Mouse (Mus musculus) lung, postnatal 10 days (tissue): Measurements from ENCODE around the gene Vpreb1.

Experiments
- DNase-seq: peaks from one replicate; pipeline ENCODE4 v3.0.0; 2021

The Vpreb1 gene

DNA sequence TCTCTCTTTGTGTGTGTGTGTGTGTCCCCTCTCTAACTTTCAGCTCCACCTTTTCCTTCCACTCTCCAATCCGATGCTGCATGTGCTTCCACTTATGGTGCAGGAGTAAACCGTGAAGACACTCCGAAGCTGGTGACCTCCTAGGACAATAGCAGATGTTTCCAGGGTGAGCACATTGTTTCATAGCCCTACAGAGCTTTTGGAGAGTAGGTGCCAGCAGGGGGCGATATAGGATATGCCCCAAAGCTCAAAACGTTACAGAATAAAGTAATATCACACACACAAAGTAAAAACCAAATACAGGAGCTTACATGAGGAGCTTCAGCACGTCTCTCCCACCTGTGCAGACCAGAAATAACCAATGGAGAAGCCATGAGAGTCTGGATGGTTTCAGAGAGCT, 15.8 kb downstream of the Vpreb1 start:
- peak; percentile 77 for DNase-seq

DNA sequence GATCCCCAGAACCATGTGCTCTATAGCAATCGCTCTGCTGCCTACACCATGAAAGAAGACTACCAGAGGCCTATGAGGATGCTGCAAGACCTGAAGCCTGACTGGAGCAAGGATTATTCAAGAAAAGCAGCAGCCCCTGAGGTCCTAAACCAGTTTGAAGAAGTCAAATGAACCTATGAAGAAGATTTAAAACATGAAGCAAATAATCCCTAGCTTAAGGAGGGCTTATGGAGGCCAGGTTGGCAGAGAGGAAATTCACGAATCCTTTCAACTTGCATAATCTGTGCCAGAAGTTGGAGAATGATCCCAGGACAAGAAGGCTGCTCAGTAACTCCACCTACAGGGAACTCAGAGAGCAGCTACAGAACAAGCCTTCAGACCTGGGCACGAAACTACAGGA, 18.2 kb downstream of the Vpreb1 start:
- DNase-seq: no peak

DNA sequence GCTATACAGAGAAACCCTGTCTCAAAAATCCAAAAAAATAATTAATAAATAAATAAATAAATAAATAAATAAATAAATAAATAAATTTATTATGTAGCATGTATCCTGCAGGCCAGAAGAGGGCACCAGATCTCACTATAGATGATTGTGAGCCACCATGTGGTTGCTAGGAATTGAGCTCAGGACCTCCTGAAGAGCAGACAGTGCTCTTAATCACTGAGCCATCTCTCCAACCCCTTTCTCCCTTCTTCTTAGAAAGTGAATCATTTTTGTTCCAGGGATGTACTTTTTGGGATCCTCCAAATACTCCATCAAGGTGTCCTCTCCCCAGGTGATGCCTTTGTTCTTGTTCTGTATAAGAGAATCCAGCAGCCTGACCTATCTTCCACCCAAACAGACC, 21.4 kb downstream of the Vpreb1 start:
- no peak for DNase-seq

DNA sequence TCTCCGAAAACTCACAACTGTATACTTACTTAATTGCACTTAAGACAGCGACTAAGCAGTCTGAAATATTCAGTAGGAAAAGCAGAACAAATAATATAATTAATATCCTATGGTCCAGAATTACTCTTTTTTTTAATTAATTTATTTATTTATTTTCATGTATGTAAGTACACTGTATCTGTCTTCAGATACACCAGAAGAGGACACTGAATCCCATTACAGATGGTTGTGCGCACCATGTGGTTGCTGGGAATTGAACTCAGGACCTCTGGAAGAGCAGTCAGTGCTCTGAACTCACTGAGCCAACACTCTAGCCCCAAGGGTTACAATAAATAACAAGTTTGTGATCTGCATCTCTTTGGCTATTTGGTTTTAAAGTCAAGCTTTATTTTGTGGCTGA, 41.0 kb downstream of the Vpreb1 start:
- no peak for DNase-seq

DNA sequence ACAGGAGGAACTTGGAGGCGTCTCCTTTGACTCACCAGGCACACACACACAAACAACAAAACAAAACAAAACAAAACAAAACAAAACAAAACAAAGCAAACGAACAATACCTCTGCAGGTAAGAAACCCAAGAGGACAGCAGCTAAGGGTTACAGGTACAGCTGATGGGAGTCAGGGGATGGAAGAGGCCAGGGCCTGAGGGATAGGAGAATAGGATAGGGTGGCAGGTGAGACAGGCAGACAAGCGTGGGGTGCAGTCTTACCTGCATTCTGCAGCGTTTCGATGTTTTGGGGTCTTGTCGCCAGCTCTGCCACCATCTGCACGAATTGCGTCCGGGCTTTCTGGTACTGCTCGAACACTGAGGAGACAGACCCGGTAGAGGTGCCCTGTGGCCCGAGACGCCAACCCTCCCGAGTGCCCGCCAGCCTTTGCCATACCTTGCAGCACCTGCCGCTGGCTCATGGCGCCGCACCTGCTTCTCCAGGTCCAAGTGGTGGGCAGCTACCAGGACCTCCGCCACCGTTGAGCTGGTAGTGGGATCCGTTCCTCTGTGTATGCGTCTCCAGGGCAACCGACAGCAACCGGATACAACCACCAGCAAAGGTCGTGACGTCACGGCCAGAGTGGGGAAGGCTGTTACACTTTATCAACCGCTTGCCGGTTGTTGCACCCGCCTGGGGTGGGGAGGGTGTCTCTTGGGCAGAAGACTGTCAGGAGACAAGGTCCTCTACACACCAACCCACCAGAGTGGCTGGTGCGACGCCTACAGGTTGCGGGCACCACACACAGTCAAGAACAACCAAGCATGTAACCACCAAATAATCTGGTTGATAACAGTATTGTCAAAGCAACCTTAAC, 41.7 kb downstream of the Vpreb1 start, which contains the start of gene Spag6l:
Gene Spag6l (minus strand): TSS at position 700 of the 859 bp plus-strand sequence.
- peak; percentile 55 for DNase-seq

DNA sequence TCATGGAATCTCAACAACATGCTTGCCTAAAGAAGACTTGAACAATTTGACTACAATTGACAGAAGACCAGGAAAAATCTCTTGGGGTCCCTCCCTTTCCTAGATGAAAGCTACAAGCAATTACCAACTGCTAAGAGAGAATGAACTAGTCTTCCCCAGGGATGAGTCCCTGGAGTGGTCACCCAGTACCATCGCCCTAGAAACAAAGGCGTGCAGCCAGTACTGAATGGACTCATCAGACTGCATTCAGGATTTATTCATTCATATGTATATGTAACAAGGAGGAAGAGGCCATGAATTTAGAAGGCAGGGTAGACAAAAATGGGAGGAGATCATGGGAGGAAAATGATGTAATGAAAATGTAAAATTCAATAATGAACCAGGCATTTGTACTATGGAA, 44.4 kb downstream of the Vpreb1 start:
- no peak for DNase-seq

DNA sequence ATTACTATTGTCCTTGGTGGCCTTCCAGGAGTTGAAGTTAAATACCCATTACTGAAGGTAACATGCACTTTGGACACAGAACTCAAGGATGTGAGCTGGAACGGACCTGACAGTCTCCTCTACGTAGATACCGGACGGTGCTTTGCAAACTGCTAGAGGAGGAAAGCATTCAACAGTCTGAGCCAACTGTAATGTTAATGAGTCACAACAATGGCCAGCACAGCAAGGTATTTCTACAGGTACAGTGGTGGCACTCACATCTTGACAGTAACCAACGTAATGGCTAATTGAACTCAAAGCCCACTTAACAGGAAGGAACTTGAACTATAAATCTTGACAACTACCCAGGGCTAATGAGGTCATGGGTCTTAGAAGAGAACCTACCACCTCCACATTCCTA, 45.2 kb downstream of the Vpreb1 start:
- no peak for DNase-seq
